Mouse (Mus musculus): ENCODE measurements at regions not wholly inside any gene's neighbourhood (a gene's known extent, or its start where the extent isn't known, plus 50 kb on each side); places are given as distances from the start of the nearest gene placed in this dataset.
"Not testable (repeated sequence)": the region's sequence is repeated elsewhere in the genome, so short reads cannot be mapped to it uniquely, and the experiment has no call there.

GRCm38 (mm10) chr14:53516623-53517238 is 737.2 kb downstream of the Dad1 start:
- not testable (repeated sequence) for DNase-seq (ENCODE audit: inconsistent age in 2 of 2, low spot score in 1 of 2)

- peak; percentile 19 to 68 for DNase-seq (ENCODE audit: inconsistent age in 2 of 2, low spot score in 1 of 2)
Measured at GRCm38 (mm10) chr14:53505389-53505788, 748.5 kb downstream of the Dad1 start.

GRCm38 (mm10) chr14:53488383-53488782 is 765.5 kb downstream of the Dad1 start:
- DNase-seq (ENCODE audit: inconsistent age in 2 of 2, low spot score in 1 of 2): not testable (repeated sequence)

- peak in 1 of 2 experiments; percentile 29 for DNase-seq (ENCODE audit: inconsistent age in 2 of 2, low spot score in 1 of 2)
Measured at GRCm38 (mm10) chr14:53487611-53488010, 766.3 kb downstream of the Dad1 start.

GRCm38 (mm10) chr14:53474170-53474569 is 779.7 kb downstream of the Dad1 start:
- not testable (repeated sequence) for DNase-seq (ENCODE audit: inconsistent age in 2 of 2, low spot score in 1 of 2)

- DNase-seq (ENCODE audit: inconsistent age in 2 of 2, low spot score in 1 of 2): not testable (repeated sequence)
Measured at GRCm38 (mm10) chr14:53460790-53461189, 793.1 kb downstream of the Dad1 start.

GRCm38 (mm10) chr14:53454001-53454400 is 799.9 kb downstream of the Dad1 start:
- DNase-seq (ENCODE audit: inconsistent age in 2 of 2, low spot score in 1 of 2): no peak

GRCm38 (mm10) chr14:53439643-53440042 is 814.3 kb downstream of the Dad1 start:
- DNase-seq (ENCODE audit: inconsistent age in 2 of 2, low spot score in 1 of 2): not testable (repeated sequence)

- DNase-seq (ENCODE audit: inconsistent age in 2 of 2, low spot score in 1 of 2): not testable (repeated sequence)
Measured at GRCm38 (mm10) chr14:53430130-53430529, 823.8 kb downstream of the Dad1 start.

- DNase-seq (ENCODE audit: inconsistent age in 2 of 2, low spot score in 1 of 2): not testable (repeated sequence)
Measured at GRCm38 (mm10) chr14:53428447-53428846, 825.5 kb downstream of the Dad1 start.

GRCm38 (mm10) chr14:53427636-53428035 is 826.3 kb downstream of the Dad1 start:
- not testable (repeated sequence) for DNase-seq (ENCODE audit: inconsistent age in 2 of 2, low spot score in 1 of 2)

- not testable (repeated sequence) for DNase-seq (ENCODE audit: inconsistent age in 2 of 2, low spot score in 1 of 2)
Measured at GRCm38 (mm10) chr14:53416955-53417354, 836.9 kb downstream of the Dad1 start.

GRCm38 (mm10) chr14:53407500-53408227 is 846.2 kb downstream of the Dad1 start:
- not testable (repeated sequence) for DNase-seq (ENCODE audit: inconsistent age in 2 of 2, low spot score in 1 of 2)

GRCm38 (mm10) chr14:53390307-53390706 is 863.6 kb downstream of the Dad1 start:
- not testable (repeated sequence) for DNase-seq (ENCODE audit: inconsistent age in 2 of 2, low spot score in 1 of 2)

GRCm38 (mm10) chr14:53374591-53374990 is 879.0 kb upstream of the Olfr1507 start:
- DNase-seq (ENCODE audit: inconsistent age in 2 of 2, low spot score in 1 of 2): not testable (repeated sequence)

- DNase-seq (ENCODE audit: inconsistent age in 2 of 2, low spot score in 1 of 2): not testable (repeated sequence)
Measured at GRCm38 (mm10) chr14:53373777-53374468, 878.4 kb upstream of the Olfr1507 start.

- no peak for DNase-seq (ENCODE audit: inconsistent age in 2 of 2, low spot score in 1 of 2)
Measured at GRCm38 (mm10) chr14:53369776-53370175, 874.2 kb upstream of the Olfr1507 start.

GRCm38 (mm10) chr14:53367420-53367819 is 871.9 kb upstream of the Olfr1507 start:
- DNase-seq (ENCODE audit: inconsistent age in 2 of 2, low spot score in 1 of 2): not testable (repeated sequence)

GRCm38 (mm10) chr14:53363995-53364394 is 868.4 kb upstream of the Olfr1507 start:
- not testable (repeated sequence) for DNase-seq (ENCODE audit: inconsistent age in 2 of 2, low spot score in 1 of 2)

- DNase-seq (ENCODE audit: inconsistent age in 2 of 2, low spot score in 1 of 2): not testable (repeated sequence)
Measured at GRCm38 (mm10) chr14:53362054-53362453, 866.5 kb upstream of the Olfr1507 start.

GRCm38 (mm10) chr14:53357498-53357897 is 861.9 kb upstream of the Olfr1507 start:
- DNase-seq (ENCODE audit: inconsistent age in 2 of 2, low spot score in 1 of 2): not testable (repeated sequence)

GRCm38 (mm10) chr14:53356783-53357182 is 861.2 kb upstream of the Olfr1507 start:
- not testable (repeated sequence) for DNase-seq (ENCODE audit: inconsistent age in 2 of 2, low spot score in 1 of 2)
